Mouse (Mus musculus) macrophage (primary cell): ENCODE measurements around the gene Gulp1. TPM values are rescaled to one million over a fixed set of nuclear protein-coding genes. Genes with fewer than 3 reads are reported as not detected.

ENCODE experiments used
- H3K27ac ChIP-seq: fragments of 350-480 bp; formaldehyde crosslinking; 2 replicates; pipeline ENCODE4 v1.9.0; 2021
- H3K36me3 ChIP-seq: fragments of 350-480 bp; formaldehyde crosslinking; 2 replicates; pipeline ENCODE4 v1.9.0; 2021; ENCODE audit errors: inconsistent target
- H3K4me3 ChIP-seq: fragments of 350-480 bp; formaldehyde crosslinking; 2 replicates; pipeline ENCODE4 v1.9.0; 2021; ENCODE audit errors: inconsistent target
- H3K79me2 ChIP-seq: fragments of 350-480 bp; formaldehyde crosslinking; 2 replicates; pipeline ENCODE4 v1.9.0; 2021; ENCODE audit errors: inconsistent target
- WGBS: methylation state at CpG from one replicate; pipeline ENCODE4 v1.1.7; 2026; ENCODE audit warnings: inconsistent platforms; ENCODE audit not compliant: missing documents; 5-methylcytosine and 5-hydroxymethylcytosine counted together
- polyA plus RNA-seq: library from polyadenylated mRNA; stranded (reverse); fragments of 250-400 nt; gene quantifications from 3 replicates; pipeline ENCODE4 v1.2.4, GENCODE M21; 2018; ENCODE audit warnings: inconsistent platforms

Gene Gulp1
- polyA plus RNA-seq, 1 experiment from 2014 or later = not detected

DNA sequence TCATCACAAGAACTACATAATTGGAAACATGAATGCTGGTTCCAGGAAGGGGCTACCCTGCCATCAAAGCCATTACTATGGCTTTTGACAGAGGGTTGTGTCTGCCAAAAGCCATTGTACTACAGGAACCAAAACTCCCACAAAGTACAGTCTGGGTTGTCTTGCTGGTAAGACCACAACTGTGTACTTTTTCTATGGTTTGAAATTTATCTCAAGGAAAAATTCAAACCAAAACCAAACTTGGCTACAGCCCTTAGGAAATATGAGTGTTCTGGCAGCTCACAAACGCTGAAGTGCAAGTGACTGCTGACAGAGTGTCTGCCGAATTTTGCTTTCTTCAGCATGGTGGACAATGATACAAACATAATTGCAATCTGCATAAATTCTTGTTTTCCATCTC is 259.0 kb downstream of the Gulp1 start:
- WGBS = 75% methylated on average over 2 of the region's 2 CpGs
- no peaks in the 10 kb centered on the region for H3K36me3 ChIP-seq
- H3K4me3 ChIP-seq = no peak overlapping the region
- H3K79me2 ChIP-seq = no peaks in the 10 kb centered on the region
- H3K27ac ChIP-seq = no peak overlapping the region

- Histone ChIP-seq H3K79me2 (no peaks in the 10 kb centered on the region), H3K36me3 (no peaks in the 10 kb centered on the region), H3K4me3 (no peak overlapping the region), H3K27ac (no peak overlapping the region)
- WGBS = 81% methylated on average over 4 of the region's 4 CpGs
Measured at GRCm38 (mm10) chr1:44833934-44834333, 282.6 kb downstream of the Gulp1 start.
